21 mouse cellular contexts compared by ENCODE assay signal in the genomic region with DNA sequence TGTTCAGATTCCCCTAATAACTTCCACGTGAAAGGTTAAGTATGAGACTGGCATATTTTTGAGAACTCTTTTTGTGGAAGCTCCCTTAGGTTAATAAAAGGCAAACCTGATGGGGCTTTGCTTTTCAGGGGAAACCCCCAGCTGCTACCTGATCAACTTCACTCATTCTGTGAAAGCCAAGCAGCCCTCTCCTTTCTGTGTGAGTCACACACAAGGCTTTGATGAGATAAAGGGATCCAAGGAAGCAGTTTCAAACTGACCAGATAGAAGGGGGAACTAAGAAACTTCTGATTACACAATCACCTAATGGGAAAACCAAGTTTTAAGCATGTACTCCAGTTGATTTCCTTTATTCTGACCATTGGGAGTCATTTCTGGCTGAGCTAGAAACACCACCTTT.
DNase-seq lines count a peak whose midpoint lies in the region; ATAC-seq lines count a peak whose summit lies in the region.
"Had no signal": no experiment of that assay in that cellular context is flagged by ENCODE, and none has a peak within 500 bp of the region (broad histone marks: within the 10 kb centered on the region; RNA-seq: fewer than 3 reads in every experiment).

No protein-coding gene starts in this region.

- peak; percentile 46 for DNase-seq in CD4-positive, CD25-positive, alpha-beta regulatory T cell, adult 2 months (ENCODE audit: low read depth, low spot score)
- DNase-seq in MEL-GATA-1-ER (ENCODE audit: extremely low read depth, low read depth) = peak; percentile 31
- DNase-seq in naive thymus-derived CD4-positive, alpha-beta T cell, adult 2 months (ENCODE audit: low read depth) = peak; percentile 60
- no peak for DNase-seq in left cerebral cortex, adult 18-20 months (ENCODE audit: low spot score in 2 of 2)
- DNase-seq in urinary bladder, postnatal 10 days (ENCODE audit: low spot score) = no peak
- no peak for DNase-seq in lung, adult 18-20 months
- DNase-seq: adrenal gland, postnatal 25 days; cerebellum, adult 2 months; forebrain, postnatal 0 days; heart, postnatal 10 days; kidney, adult 18-20 months; kidney, postnatal 36 days; liver, postnatal 0 days; lung, postnatal 10 days; right cerebral cortex, adult 18-20 months; right cerebral cortex, postnatal 4 days; thymus, adult 2 months; thymus, postnatal 4 days had no signal

- ATAC-seq in granulocyte monocyte progenitor cell, adult 5-6 weeks (replicated peaks; ENCODE audit: poor library complexity, severe bottlenecking) = peak; percentile 67
- ATAC-seq: forebrain, postnatal 0 days; liver, embryonic 12.5 days; liver, postnatal 0 days; midbrain, embryonic 16.5 days had no signal

Comparison
In these comparisons a context has a peak if more than half of its experiments do, and no peak if none do; other contexts are left out.
1. DNase-seq: peak in CD4-positive, CD25-positive, alpha-beta regulatory T cell, adult 2 months (single experiment), MEL-GATA-1-ER (single experiment) and naive thymus-derived CD4-positive, alpha-beta T cell, adult 2 months (single experiment); none in left cerebral cortex, adult 18-20 months (0 of 2), urinary bladder, postnatal 10 days (single experiment) and lung, adult 18-20 months (0 of 2).